Mouse (Mus musculus) left cerebral cortex, postnatal 10 days (tissue): Measurements from ENCODE around the gene Rnasel. TPM values are rescaled to one million over a fixed set of nuclear protein-coding genes. Genes with fewer than 3 reads are reported as not detected.

Source experiments
- total RNA-seq, 2 experiments: library from RNA; stranded (reverse); gene quantifications; 2 replicates each; pipeline ENCODE4 v1.2.3; 2021

Gene Rnasel
- total RNA-seq, 2 experiments from 2014 or later, result 13.2 to 13.5 TPM

Other genes starting within 250 kb of the Rnasel start
- gene Npl, start 199.4 kb upstream of the Rnasel start, total RNA-seq, result 1 to 10 TPM; 5.8 to 5.9 TPM
- 10 to 100 TPM; 24.3 to 34.0 TPM for gene Rgs8, start 96.4 kb upstream of the Rnasel start, total RNA-seq
- gene Rgs16, start 9.1 kb upstream of the Rnasel start, total RNA-seq, result 1 to 10 TPM; 5.5 to 6.2 TPM
- gene Rgsl1, start 94.7 kb downstream of the Rnasel start, total RNA-seq, result 1 to 10 TPM in 1 of 2 experiments, under 1 TPM in 1; 0.81 to 1.1 TPM
- not detected for gene Teddm1b, start 124.9 kb downstream of the Rnasel start, total RNA-seq
- gene Teddm1a, start 142.3 kb downstream of the Rnasel start, total RNA-seq, result not detected
- gene Glul, start 150.5 kb downstream of the Rnasel start, total RNA-seq, result 1,000 to 10,000 TPM in 1 of 2 experiments, 100 to 1,000 TPM in 1; 850 to 1,099 TPM
- 1 to 10 TPM; 1.8 to 2.6 TPM for gene Teddm2, start 150.8 kb downstream of the Rnasel start, total RNA-seq